Mouse (Mus musculus) cerebellum, adult 18-20 months (tissue): Measurements from ENCODE around the gene Tgm2.

Source experiments
- DNase-seq, 2 experiments: peaks; one replicate each; pipeline ENCODE4 v3.0.0; 2021

The Tgm2 gene

DNA sequence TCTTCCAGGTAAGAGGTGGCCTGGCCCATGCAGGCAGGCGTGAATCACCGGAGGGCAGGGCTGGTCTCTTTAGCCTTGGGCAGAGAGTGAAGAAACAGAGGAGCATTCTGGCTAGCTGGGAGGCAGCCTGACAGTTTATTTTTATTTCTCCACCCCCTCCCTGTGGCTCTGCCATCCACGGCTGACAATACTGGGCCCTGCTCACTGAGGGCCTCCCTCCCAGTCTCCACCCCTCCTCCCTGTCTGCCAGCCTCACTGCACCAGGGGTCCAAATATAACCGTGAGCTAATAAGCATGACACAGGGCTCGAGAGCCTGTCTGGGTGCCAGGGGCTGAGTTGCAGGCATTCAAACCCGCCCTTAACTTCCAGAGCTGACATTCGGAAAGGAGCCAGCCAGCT, 6.6 kb downstream of the Tgm2 start:
- DNase-seq, result peak in 1 of 2 experiments; percentile 18

GRCm38 (mm10) chr2:158138778-158139177, 7.5 kb downstream of the Tgm2 start:
- no peak for DNase-seq

- DNase-seq, result no peak
Measured at GRCm38 (mm10) chr2:158137771-158138170, 8.5 kb downstream of the Tgm2 start.

- no peak for DNase-seq
Measured at GRCm38 (mm10) chr2:158136205-158136604, 10.0 kb downstream of the Tgm2 start.

DNA sequence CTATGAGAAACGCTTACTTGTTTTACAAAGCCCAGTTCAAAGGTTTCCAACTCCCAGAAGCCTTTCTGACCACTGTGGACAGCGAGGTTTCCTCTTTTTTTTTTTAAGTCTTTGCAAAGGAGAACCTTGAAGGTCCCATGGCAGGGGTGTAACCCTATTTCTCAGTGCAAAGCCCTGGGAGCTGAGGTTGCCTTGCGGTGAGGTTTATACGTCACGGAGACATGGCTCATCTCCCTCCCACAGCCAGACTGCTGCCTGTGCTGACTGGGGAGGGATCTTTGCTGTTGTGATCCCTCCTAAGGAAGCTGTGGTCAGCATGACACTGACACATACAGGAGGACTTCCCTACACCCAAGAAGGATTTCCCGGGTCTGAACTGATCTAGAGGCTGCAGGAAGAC, 13.2 kb downstream of the Tgm2 start:
- DNase-seq, result no peak

- no peak for DNase-seq
Measured at GRCm38 (mm10) chr2:158132320-158132719, 13.9 kb downstream of the Tgm2 start.

DNA sequence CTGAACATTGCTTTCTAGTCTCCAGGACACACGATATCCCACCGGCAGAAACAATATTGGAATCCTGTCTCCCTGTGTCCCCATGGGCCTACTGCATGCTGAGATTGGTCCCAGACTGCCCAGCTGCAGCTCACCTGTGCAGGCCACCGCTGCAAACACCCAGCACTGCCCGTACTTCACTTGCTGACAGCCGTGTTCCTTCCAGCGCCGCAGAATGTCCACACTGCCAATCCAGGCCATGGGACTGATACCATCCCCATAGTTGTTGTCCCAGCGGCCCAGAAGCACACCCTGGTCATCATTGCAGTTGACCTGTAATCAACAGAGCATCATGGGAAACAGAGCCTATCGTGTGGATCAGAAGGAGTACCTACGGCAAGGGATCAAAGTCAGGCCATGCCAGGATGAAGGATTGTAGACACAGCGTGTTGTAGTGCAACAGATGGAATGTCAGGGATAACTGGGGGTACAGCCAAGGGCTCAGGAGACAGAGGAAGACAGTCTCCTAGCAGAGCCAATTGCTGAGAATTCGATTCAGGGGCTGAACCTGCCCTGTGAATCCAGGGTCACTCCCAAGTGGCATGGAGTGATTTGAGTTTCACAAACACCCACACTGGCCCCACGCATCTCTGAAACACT, 14.9 kb downstream of the Tgm2 start:
- DNase-seq, result peak; percentile 21 to 49

GRCm38 (mm10) chr2:158130391-158130986, 15.7 kb downstream of the Tgm2 start:
- DNase-seq, result peak; percentile 52 to 55

GRCm38 (mm10) chr2:158129291-158130002, 16.8 kb downstream of the Tgm2 start:
- DNase-seq, result no peak

GRCm38 (mm10) chr2:158128461-158129130, 17.6 kb downstream of the Tgm2 start:
- no peak for DNase-seq

- no peak for DNase-seq
Measured at GRCm38 (mm10) chr2:158127872-158128271, 18.4 kb downstream of the Tgm2 start.

DNA sequence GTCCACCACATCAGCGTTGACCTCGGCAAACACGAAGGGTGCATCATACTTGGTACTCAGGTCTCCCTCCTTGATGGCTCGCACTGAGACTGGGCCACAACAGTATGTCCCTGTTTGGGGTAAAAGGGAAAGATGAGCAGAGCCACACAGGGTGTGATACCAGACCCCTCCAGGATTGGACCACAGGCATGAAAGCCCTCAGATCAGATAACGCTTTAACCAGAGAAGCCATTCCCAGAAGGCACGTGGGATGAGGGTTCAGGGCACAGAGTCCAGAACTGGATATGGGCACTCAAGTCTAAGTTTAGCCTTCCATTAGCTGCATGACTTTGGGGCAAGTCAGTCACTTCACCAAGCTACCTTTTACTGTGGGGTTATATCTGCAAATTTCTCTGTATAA, 19.0 kb downstream of the Tgm2 start:
- no peak for DNase-seq

GRCm38 (mm10) chr2:158122814-158123213, 23.4 kb downstream of the Tgm2 start:
- DNase-seq, result no peak

DNA sequence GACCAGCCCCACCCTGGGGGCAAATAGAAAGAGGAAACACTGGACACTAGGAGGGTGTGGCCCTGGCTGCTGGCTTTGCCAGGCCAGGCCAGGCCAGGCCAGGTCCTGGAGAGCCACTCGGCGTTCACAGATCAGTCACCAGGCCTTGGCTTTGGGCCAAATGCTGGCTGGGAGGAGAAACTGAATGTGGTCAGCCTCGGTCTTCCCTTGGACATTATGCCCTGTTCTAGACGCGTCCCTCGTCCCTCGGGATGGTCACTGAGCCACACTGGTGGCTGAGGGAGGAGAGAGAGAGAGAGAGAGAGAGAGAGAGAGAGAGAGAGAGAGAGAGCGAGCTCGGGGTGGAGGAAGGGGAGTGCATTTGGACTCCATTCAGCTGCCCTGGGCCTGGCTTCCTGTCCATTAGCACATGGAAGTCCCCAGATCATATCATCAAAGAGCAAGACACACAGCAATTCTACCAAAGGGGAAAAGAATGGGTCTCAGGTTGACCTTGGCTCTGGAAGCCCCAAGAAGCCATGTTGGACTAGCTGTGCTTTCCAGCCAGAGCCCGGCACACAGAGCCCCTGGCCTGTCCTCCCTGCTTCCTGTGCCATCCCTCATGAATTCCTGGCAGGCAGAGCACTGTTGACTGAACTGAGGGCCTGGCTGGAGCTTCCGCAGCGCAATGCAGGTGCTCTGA, 24.4 kb downstream of the Tgm2 start:
- DNase-seq, result peak; percentile 63 to 67

GRCm38 (mm10) chr2:158120868-158121267, 25.4 kb downstream of the Tgm2 start:
- no peak for DNase-seq

- no peak for DNase-seq
Measured at GRCm38 (mm10) chr2:158120211-158120610, 26.0 kb downstream of the Tgm2 start.

DNA sequence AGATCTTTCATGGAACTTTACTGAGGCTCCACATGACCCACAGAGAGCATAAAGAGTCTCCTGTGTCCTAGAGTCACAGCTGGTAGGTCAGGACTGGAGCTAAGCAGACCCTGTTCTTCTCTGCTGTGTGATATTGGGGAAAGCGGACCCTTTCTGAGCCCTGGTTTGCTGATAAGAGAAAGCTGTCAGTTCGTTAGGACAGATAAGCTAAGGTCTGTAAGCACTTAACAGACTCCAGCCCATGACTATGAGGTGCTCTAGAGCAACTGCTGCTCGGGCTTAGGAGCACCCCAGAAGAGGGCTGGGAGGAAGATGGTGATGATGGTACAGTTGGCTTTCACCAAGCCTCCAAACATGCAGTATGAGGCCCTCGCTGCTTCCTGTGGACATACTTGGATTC, 27.1 kb downstream of the Tgm2 start:
- DNase-seq, result no peak

GRCm38 (mm10) chr2:158116653-158117052, 29.6 kb downstream of the Tgm2 start:
- no peak for DNase-seq

- no peak for DNase-seq
Measured at GRCm38 (mm10) chr2:158115838-158116453, 30.3 kb downstream of the Tgm2 start.

GRCm38 (mm10) chr2:158114931-158115330, 31.3 kb downstream of the Tgm2 start:
- no peak for DNase-seq

- DNase-seq, result no peak
Measured at GRCm38 (mm10) chr2:158113591-158114257, 32.5 kb downstream of the Tgm2 start.

DNA sequence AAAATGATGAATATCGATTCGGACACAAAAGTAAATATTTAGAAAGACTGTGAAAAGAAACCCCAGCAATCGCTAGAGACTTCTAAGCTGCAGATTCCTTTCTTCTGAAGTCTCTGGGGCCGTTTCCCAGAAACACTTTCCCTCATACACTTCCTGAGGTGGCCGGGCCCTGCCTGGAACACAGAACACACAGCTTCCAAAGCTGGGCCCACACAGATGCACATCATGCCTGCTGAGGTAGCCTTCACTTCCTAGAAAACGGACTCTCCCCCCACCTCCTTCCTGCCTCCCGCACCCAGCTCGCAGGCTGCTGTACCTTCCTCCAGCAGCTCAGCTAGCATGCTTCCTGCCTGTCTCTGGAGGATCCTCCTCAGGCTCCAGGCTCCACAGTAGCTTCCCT, 36.7 kb downstream of the Tgm2 start:
- DNase-seq, result no peak
